Mouse (Mus musculus) kidney, adult 8-10 months (tissue): Measurements from ENCODE around the gene Adat1.
A peak's percentile ranks its signal among the peaks of the same experiment; 100 is the strongest.

Experiments used
- DNase-seq, 2 experiments: peaks; one replicate each; pipeline ENCODE4 v3.0.0; 2022

Adat1 gene

GRCm38 (mm10) chr8:111967246-111967870, 24.7 kb downstream of the Adat1 start:
- DNase-seq, result no peak

GRCm38 (mm10) chr8:111964849-111965561, 27.1 kb downstream of the Adat1 start:
- no peak for DNase-seq

- no peak for DNase-seq
These were observed 27.8 kb downstream of the Adat1 start for GRCm38 (mm10) chr8:111964351-111964750.

GRCm38 (mm10) chr8:111963546-111963945, 28.6 kb downstream of the Adat1 start:
- no peak for DNase-seq

GRCm38 (mm10) chr8:111963091-111963490, 29.0 kb downstream of the Adat1 start:
- DNase-seq, result no peak

- DNase-seq, result no peak
These were observed 29.5 kb downstream of the Adat1 start for GRCm38 (mm10) chr8:111962589-111962988.

- no peak for DNase-seq
These were observed 30.8 kb downstream of the Adat1 start for GRCm38 (mm10) chr8:111961330-111961729.

GRCm38 (mm10) chr8:111960591-111961321, 31.3 kb downstream of the Adat1 start:
- DNase-seq, result no peak

- no peak for DNase-seq
These were observed 34.9 kb downstream of the Adat1 start for GRCm38 (mm10) chr8:111957231-111957630.

GRCm38 (mm10) chr8:111955879-111956278, 36.2 kb downstream of the Adat1 start:
- no peak for DNase-seq

GRCm38 (mm10) chr8:111954844-111955594, 37.1 kb downstream of the Adat1 start:
- no peak for DNase-seq

- DNase-seq, result no peak
These were observed 40.2 kb downstream of the Adat1 start for GRCm38 (mm10) chr8:111951936-111952335.

- DNase-seq, result no peak
These were observed 40.8 kb downstream of the Adat1 start for GRCm38 (mm10) chr8:111951317-111951716.

- no peak for DNase-seq
These were observed 41.3 kb downstream of the Adat1 start for GRCm38 (mm10) chr8:111950846-111951245.

- no peak for DNase-seq
These were observed 44.1 kb downstream of the Adat1 start for GRCm38 (mm10) chr8:111947954-111948353.

GRCm38 (mm10) chr8:111947144-111947543, 45.0 kb downstream of the Adat1 start:
- DNase-seq, result no peak

GRCm38 (mm10) chr8:111943544-111943943, 48.6 kb downstream of the Adat1 start:
- no peak for DNase-seq

GRCm38 (mm10) chr8:111941101-111941454, 51.0 kb downstream of the Adat1 start:
- DNase-seq, result peak; percentile 32 to 50

- DNase-seq, result peak; percentile 98
These were observed 51.7 kb downstream of the Adat1 start, which contains the start of gene Gabarapl2 for GRCm38 (mm10) chr8:111940171-111941100. Gene Gabarapl2, plus strand, starts transcription at chr8:111940703.

GRCm38 (mm10) chr8:111939516-111940142, 52.5 kb downstream of the Adat1 start:
- DNase-seq, result peak; percentile 65 to 83
